Mouse (Mus musculus) midbrain, embryonic 11.5 days (tissue): ENCODE measurements around the gene Adat3. TPM values are rescaled to one million over a fixed set of nuclear protein-coding genes. Genes with fewer than 3 reads are reported as not detected.

ENCODE experiments used
- ATAC-seq: fragments of 200-750 bp; cut with Nextera tagmentation; 2 replicates; pipeline ENCODE4 v1.8.0; 2017; ENCODE audit warnings: moderate TSS enrichment, moderate library complexity; ENCODE audit not compliant: low FRiP score
- DNase-seq: peaks from one replicate; pipeline ENCODE4 v3.0.0; 2015; ENCODE audit warnings: low spot score; ENCODE audit errors: missing footprints
- H3K27ac ChIP-seq: fragments of 300-500 bp; sonication (generic); 2 replicates; pipeline ENCODE4 v1.5.1; 2014; ENCODE audit warnings: low read depth, low read length
- H3K27me3 ChIP-seq: fragments of 300-500 bp; sonication (generic); 2 replicates; pipeline ENCODE4 v1.6.1; 2014; ENCODE audit warnings: mild to moderate bottlenecking, low read length, moderate library complexity, mixed read lengths; ENCODE audit not compliant: control insufficient read depth, insufficient read depth
- H3K36me3 ChIP-seq: fragments of 300-500 bp; sonication (generic); 2 replicates; pipeline ENCODE4 v1.6.1; 2014; ENCODE audit warnings: mild to moderate bottlenecking, low read length, moderate library complexity, mixed read lengths; ENCODE audit not compliant: control insufficient read depth, insufficient read depth
- H3K4me1 ChIP-seq: fragments of 300-500 bp; sonication (generic); 2 replicates; pipeline ENCODE4 v1.6.1; 2014; ENCODE audit warnings: low read length; ENCODE audit not compliant: control insufficient read depth, insufficient read depth
- H3K4me2 ChIP-seq: fragments of 300-500 bp; sonication (generic); 2 replicates; pipeline ENCODE4 v1.6.1; 2014; ENCODE audit warnings: mild to moderate bottlenecking, moderate library complexity
- H3K4me3 ChIP-seq: fragments of 300-500 bp; sonication (generic); 2 replicates; pipeline ENCODE4 v1.5.1; 2014; ENCODE audit warnings: low read depth, low read length
- H3K9ac ChIP-seq: fragments of 300-500 bp; sonication (generic); 2 replicates; pipeline ENCODE4 v1.6.1; 2014; ENCODE audit warnings: low read length
- H3K9me3 ChIP-seq: fragments of 300-500 bp; sonication (generic); 2 replicates; pipeline ENCODE4 v1.6.1; 2016; ENCODE audit warnings: low read length; ENCODE audit not compliant: control insufficient read depth
- WGBS: fragments of 180-500 bp; shearing (Covaris S2); extraction: QIAGEN DNeasy Blood & Tissue Kit; methylation state at CpG from one replicate; pipeline ENCODE4 v1.1.7; 2014; 5-methylcytosine and 5-hydroxymethylcytosine counted together
- polyA plus RNA-seq: library from polyadenylated mRNA; unstranded; fragments of >200 nt; fragmentation: Nextera tagmentation; extraction: Ambion mirVana; gene quantifications from 2 replicates; pipeline ENCODE4 v1.2.1, GENCODE M21; 2014

Adat3 gene
- polyA plus RNA-seq, 1 experiment from 2014 or later, result 6.9 TPM

- DNase-seq, result no peak
- H3K4me2 ChIP-seq, result no peak overlapping the region
- no peaks in the 10 kb centered on the region for H3K9me3 ChIP-seq
- H3K4me1 ChIP-seq, result no peaks in the 10 kb centered on the region
- 90% methylated on average over 6 of the region's 6 CpGs for WGBS
- no peak overlapping the region for H3K4me3 ChIP-seq
- no peaks in the 10 kb centered on the region for H3K27me3 ChIP-seq
- ATAC-seq, result no peak
- peaks cover 7% of the 10 kb centered on the region for H3K36me3 ChIP-seq
- H3K9ac ChIP-seq, result no peak overlapping the region
- no peak overlapping the region for H3K27ac ChIP-seq
Observed at GRCm38 (mm10) chr10:80614351-80614750, 11.7 kb downstream of the Adat3 start.

DNA sequence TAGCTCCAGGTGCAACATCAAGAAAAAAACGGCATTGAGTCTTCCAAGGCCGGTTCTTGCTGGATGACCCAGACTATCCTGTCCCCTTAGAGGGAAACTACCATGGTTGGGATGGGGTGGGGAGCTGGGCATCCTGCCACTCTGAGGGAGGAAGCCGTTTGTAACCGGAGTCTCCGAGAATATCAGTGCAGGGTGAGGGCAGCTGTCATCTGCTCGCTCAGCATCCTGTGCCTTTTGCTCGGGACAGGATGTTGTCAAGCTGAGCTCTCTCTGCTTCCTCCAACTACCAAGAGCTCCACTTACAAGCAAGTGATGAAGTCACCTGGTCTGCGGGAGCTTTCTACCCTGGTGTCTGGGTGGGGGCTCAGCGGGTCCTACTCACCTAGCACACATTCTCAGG, 15.5 kb downstream of the Adat3 start:
- peaks cover 7% of the 10 kb centered on the region for H3K36me3 ChIP-seq
- ATAC-seq, result no peak
- WGBS, result 83% methylated on average over 9 of the region's 9 CpGs

DNA sequence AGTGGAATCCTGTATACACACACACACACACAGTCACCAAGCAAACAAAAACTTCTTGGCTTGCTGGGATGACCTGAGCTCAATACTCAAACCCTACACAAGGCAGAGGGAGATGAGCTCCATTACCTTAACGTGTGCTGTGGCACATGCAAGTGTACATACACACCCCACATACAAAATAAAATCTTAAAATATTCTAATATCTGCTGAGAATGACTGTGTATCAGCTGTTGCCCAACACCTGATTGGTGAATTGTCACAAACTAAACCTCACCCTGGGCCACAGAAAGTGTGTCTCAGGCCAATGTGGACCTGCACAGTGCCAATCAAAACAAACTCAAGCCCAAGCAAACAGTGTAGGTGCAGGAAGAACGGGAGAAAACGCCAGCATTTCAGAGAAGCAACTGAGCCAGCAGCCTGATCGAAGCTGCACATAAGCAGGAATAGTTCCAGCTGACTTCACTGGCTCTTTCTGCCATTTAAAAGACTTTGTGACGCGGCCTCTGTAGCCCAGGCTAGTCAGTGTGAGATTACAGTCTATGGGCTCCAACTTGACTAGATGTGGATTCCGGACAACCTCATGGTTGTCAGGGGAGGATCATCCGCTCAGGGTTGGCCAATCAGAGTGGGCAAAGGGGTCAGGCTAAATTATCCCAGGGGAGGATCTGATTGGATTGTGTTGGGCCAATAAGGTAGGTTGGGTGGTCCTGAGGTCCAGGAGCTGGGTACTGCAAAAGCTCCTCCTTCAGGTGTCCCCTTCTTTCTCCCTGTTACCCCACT, 17.0 kb downstream of the Adat3 start:
- no peak for ATAC-seq
- Histone ChIP-seq H3K9me3 (no peaks in the 10 kb centered on the region), H3K4me3 (no peak overlapping the region), H3K27me3 (no peaks in the 10 kb centered on the region), H3K9ac (no peak overlapping the region), H3K4me1 (peaks cover 20% of the 10 kb centered on the region), H3K4me2 (no peak overlapping the region), H3K27ac (no peak overlapping the region), H3K36me3 (peaks cover 4% of the 10 kb centered on the region)
- DNase-seq, result no peak
- 30% methylated on average over 8 of the region's 8 CpGs for WGBS

More for the DNA sequence above, 15.5 kb downstream of the Adat3 start:
- no peak overlapping the region for H3K9ac ChIP-seq
- no peaks in the 10 kb centered on the region for H3K9me3 ChIP-seq
- H3K27me3 ChIP-seq, result no peaks in the 10 kb centered on the region
- peaks cover 7% of the 10 kb centered on the region for H3K4me1 ChIP-seq
- no peak for DNase-seq
- no peak overlapping the region for H3K27ac ChIP-seq
- H3K4me2 ChIP-seq, result no peak overlapping the region
- no peak overlapping the region for H3K4me3 ChIP-seq

- DNase-seq, result no peak
- H3K27ac ChIP-seq, result no peak overlapping the region
- H3K9me3 ChIP-seq, result no peaks in the 10 kb centered on the region
- no peak overlapping the region for H3K9ac ChIP-seq
- H3K4me2 ChIP-seq, result no peak overlapping the region
- H3K4me1 ChIP-seq, result peaks cover 20% of the 10 kb centered on the region
- no peak overlapping the region for H3K4me3 ChIP-seq
- ATAC-seq, result no peak
- no peaks in the 10 kb centered on the region for H3K27me3 ChIP-seq
- peaks cover 3% of the 10 kb centered on the region; the same call in 1 of the 2 replicates for H3K36me3 ChIP-seq
- 84% methylated on average over 9 of the region's 9 CpGs for WGBS
Observed at GRCm38 (mm10) chr10:80620365-80620764, 17.7 kb downstream of the Adat3 start.

GRCm38 (mm10) chr10:80620796-80621689, 18.4 kb downstream of the Adat3 start:
- Histone ChIP-seq H3K36me3 (no peaks in the 10 kb centered on the region), H3K9ac (peak overlapping the region; percentile 59), H3K9me3 (no peaks in the 10 kb centered on the region), H3K27ac (peak overlapping the region; percentile 93), H3K4me2 (peak overlapping the region; percentile 72), H3K4me1 (peaks cover 20% of the 10 kb centered on the region), H3K27me3 (no peaks in the 10 kb centered on the region), H3K4me3 (peak overlapping the region; percentile 90)
- no peak for DNase-seq
- ATAC-seq, result no peak
- 58% methylated on average over 16 of the region's 16 CpGs for WGBS

DNA sequence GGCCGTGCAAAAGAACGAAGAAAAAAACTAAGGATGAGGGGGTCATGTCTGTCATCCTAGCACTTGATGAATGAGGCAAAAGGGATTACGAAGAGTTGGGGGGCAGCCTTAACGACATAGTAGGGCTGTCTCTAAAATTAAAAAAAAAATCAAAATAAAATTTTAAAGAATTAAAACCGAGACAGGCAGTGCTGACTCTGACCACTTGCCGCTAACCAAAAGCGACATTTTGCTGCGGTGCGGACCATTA, 18.9 kb downstream of the Adat3 start:
- Histone ChIP-seq H3K9ac (peak overlapping the region; percentile 59), H3K9me3 (no peaks in the 10 kb centered on the region), H3K36me3 (no peaks in the 10 kb centered on the region), H3K4me2 (peak overlapping the region; percentile 72), H3K4me1 (peaks cover 20% of the 10 kb centered on the region), H3K4me3 (peak overlapping the region; percentile 90), H3K27ac (peak overlapping the region; percentile 93), H3K27me3 (no peaks in the 10 kb centered on the region)
- peak; percentile 85 for DNase-seq
- peak; percentile 0; the same call in 1 of the 2 replicates for ATAC-seq
- 5% methylated on average over 9 of the region's 9 CpGs for WGBS

- H3K27me3 ChIP-seq, result no peaks in the 10 kb centered on the region
- DNase-seq (peak; percentile 100), ATAC-seq (peak; percentile 96)
- no peaks in the 10 kb centered on the region for H3K36me3 ChIP-seq
- H3K27ac ChIP-seq, result peak overlapping the region; percentile 93
- peak overlapping the region; percentile 90 for H3K9ac ChIP-seq
- H3K4me3 ChIP-seq, result peak overlapping the region; percentile 90
- H3K4me1 ChIP-seq, result peaks cover 20% of the 10 kb centered on the region
- no peaks in the 10 kb centered on the region for H3K9me3 ChIP-seq
- H3K4me2 ChIP-seq, result peak overlapping the region; percentile 98
- WGBS, result 0% methylated on average over 64 of the region's 64 CpGs
Observed at GRCm38 (mm10) chr10:80621940-80622660, 19.4 kb downstream of the Adat3 start.

- ATAC-seq (no peak; the same call in 1 of the 2 replicates), DNase-seq (peak; percentile 88)
- Histone ChIP-seq H3K9me3 (no peaks in the 10 kb centered on the region), H3K27me3 (no peaks in the 10 kb centered on the region), H3K9ac (peak within 1 kb of the TSS; percentile 90), H3K36me3 (no peaks in the 10 kb centered on the region), H3K4me3 (peak within 1 kb of the TSS; percentile 90), H3K4me2 (peak within 1 kb of the TSS; percentile 98), H3K27ac (peak within 1 kb of the TSS; percentile 93), H3K4me1 (peaks cover 24% of the 10 kb centered on the region)
- under 1% methylated on average over 79 of the region's 85 CpGs for WGBS
Observed at GRCm38 (mm10) chr10:80622661-80623456, 20.2 kb downstream of the Adat3 start, which contains the start of gene Csnk1g2. Gene Csnk1g2, plus strand, starts transcription at chr10:80622838.
